Mouse (Mus musculus) monocyte, adult 59 days (primary cell): ENCODE measurements around the gene Gm14147. TPM values are rescaled to one million over a fixed set of nuclear protein-coding genes. Genes with fewer than 3 reads are reported as not detected.

Source experiments
- total RNA-seq, 2 experiments: library from RNA; stranded (reverse); gene quantifications; one replicate each; pipeline ENCODE4 v1.2.4; 2023

Gene Gm14147
- total RNA-seq, result not detected

GRCm38 (mm10) chr2:151097945-151098344 lies at the start of gene Gm14147:
Gene Gm14147, plus strand, starts transcription at chr2:151098245.

GRCm38 (mm10) chr2:151092250-151092649 lies 5.8 kb upstream of the Gm14147 start, which contains the start of gene Gm14151:
Gene Gm14151, minus strand, starts transcription at chr2:151092350.

Other genes with a start within 250 kb of the Gm14147 start
- 100 to 1,000 TPM; 213 to 234 TPM for gene Abhd12, start 193.5 kb upstream of the Gm14147 start, total RNA-seq
- gene Gins1, start 192.8 kb upstream of the Gm14147 start, total RNA-seq, result 1 to 10 TPM; 3.5 to 5.4 TPM
- gene Ninl, start 58.9 kb upstream of the Gm14147 start, total RNA-seq, result under 1 TPM; 0.33 to 0.58 TPM
- gene Nanp, start 58.8 kb upstream of the Gm14147 start, total RNA-seq, result 1 to 10 TPM; 2.9 to 4.9 TPM
- not detected for gene Gm14151, start 5.9 kb upstream of the Gm14147 start, total RNA-seq